Mouse (Mus musculus): ENCODE measurements around the gene Pcp4l1.
A peak's percentile ranks its signal among the peaks of the same experiment; 100 is the strongest.
"Not testable (repeated sequence)": the region's sequence is repeated elsewhere in the genome, so short reads cannot be mapped to it uniquely, and the experiment has no call there.

Pcp4l1 gene

GRCm38 (mm10) chr1:171195887-171196397 is at the start of gene Pcp4l1:
Gene Pcp4l1 (minus strand): TSS chr1:171196268.
- Histone ChIP-seq H3K9me3 (ENCODE audit: low read length) (no peaks in the 10 kb centered on the region), H3K27me3 (ENCODE audit: insufficient read depth, low read length) (peaks cover 58% of the 10 kb centered on the region), H3K4me1 (replicated peaks; ENCODE audit: low read depth, low read length) (peaks cover 14% of the 10 kb centered on the region), H3K4me3 (replicated peaks; ENCODE audit: low read length) (peak within 1 kb of the TSS; percentile 87), H3K36me3 (ENCODE audit: insufficient read depth, low read length) (no peaks in the 10 kb centered on the region)
- no peak for TF ChIP-seq POU5F1 (IDR thresholded peaks at IDR 0.05; ENCODE audit: borderline replicate concordance, low read length)
- no peak for TF ChIP-seq CTCF (conservative IDR thresholded peaks at IDR 0.05; ENCODE audit: low read length)
- TF ChIP-seq NANOG (IDR thresholded peaks at IDR 0.05; ENCODE audit: borderline replicate concordance, low read length) = no peak

GRCm38 (mm10) chr1:171245353-171245752 is 49.3 kb upstream of the Pcp4l1 start:
- Histone ChIP-seq H3K4me1 (replicated peaks; ENCODE audit: low read depth, low read length) (peaks cover 74% of the 10 kb centered on the region), H3K9me3 (ENCODE audit: low read length) (no peaks in the 10 kb centered on the region), H3K36me3 (ENCODE audit: insufficient read depth, low read length) (peaks cover 45% of the 10 kb centered on the region), H3K4me3 (replicated peaks; ENCODE audit: low read length) (no peak overlapping the region; the same call in 1 of the 2 replicates), H3K27me3 (ENCODE audit: insufficient read depth, low read length) (peaks cover 2% of the 10 kb centered on the region; the same call in 1 of the 2 replicates)
- no peak for TF ChIP-seq POU5F1 (IDR thresholded peaks at IDR 0.05; ENCODE audit: borderline replicate concordance, low read length)
- no peak for TF ChIP-seq NANOG (IDR thresholded peaks at IDR 0.05; ENCODE audit: borderline replicate concordance, low read length)
- TF ChIP-seq CTCF (conservative IDR thresholded peaks at IDR 0.05; ENCODE audit: low read length) = no peak

- not testable (repeated sequence) for H3K9me3 ChIP-seq (ENCODE audit: low read length); H3K27me3 ChIP-seq (ENCODE audit: insufficient read depth, low read length); H3K4me3 ChIP-seq (replicated peaks; ENCODE audit: low read length)
- H3K4me1 ChIP-seq (replicated peaks; ENCODE audit: low read depth, low read length) = peaks cover 64% of the 10 kb centered on the region
- H3K36me3 ChIP-seq (ENCODE audit: insufficient read depth, low read length) = peaks cover 76% of the 10 kb centered on the region
Observed at GRCm38 (mm10) chr1:171241952-171242351, 45.9 kb upstream of the Pcp4l1 start.

GRCm38 (mm10) chr1:171240911-171241310 is 44.8 kb upstream of the Pcp4l1 start:
- Histone ChIP-seq H3K4me3 (replicated peaks; ENCODE audit: low read length) (no peak overlapping the region), H3K27me3 (ENCODE audit: insufficient read depth, low read length) (no peaks in the 10 kb centered on the region), H3K36me3 (ENCODE audit: insufficient read depth, low read length) (peaks cover 85% of the 10 kb centered on the region), H3K9me3 (ENCODE audit: low read length) (no peaks in the 10 kb centered on the region), H3K4me1 (replicated peaks; ENCODE audit: low read depth, low read length) (peaks cover 64% of the 10 kb centered on the region)
- TF ChIP-seq POU5F1 (IDR thresholded peaks at IDR 0.05; ENCODE audit: borderline replicate concordance, low read length) = no peak
- no peak for TF ChIP-seq CTCF (conservative IDR thresholded peaks at IDR 0.05; ENCODE audit: low read length)
- TF ChIP-seq NANOG (IDR thresholded peaks at IDR 0.05; ENCODE audit: borderline replicate concordance, low read length) = no peak

- no peaks in the 10 kb centered on the region for H3K27me3 ChIP-seq (ENCODE audit: insufficient read depth, low read length)
- H3K4me1 ChIP-seq (replicated peaks; ENCODE audit: low read depth, low read length) = peaks cover 57% of the 10 kb centered on the region
- no peak overlapping the region for H3K4me3 ChIP-seq (replicated peaks; ENCODE audit: low read length)
- H3K9me3 ChIP-seq (ENCODE audit: low read length) = no peaks in the 10 kb centered on the region
- TF ChIP-seq POU5F1 (IDR thresholded peaks at IDR 0.05; ENCODE audit: borderline replicate concordance, low read length) (no peak), CTCF (conservative IDR thresholded peaks at IDR 0.05; ENCODE audit: low read length) (no peak), NANOG (IDR thresholded peaks at IDR 0.05; ENCODE audit: borderline replicate concordance, low read length) (no peak)
- peaks cover 88% of the 10 kb centered on the region for H3K36me3 ChIP-seq (ENCODE audit: insufficient read depth, low read length)
Observed at GRCm38 (mm10) chr1:171239992-171240744, 44.1 kb upstream of the Pcp4l1 start.

GRCm38 (mm10) chr1:171238463-171238862 is 42.4 kb upstream of the Pcp4l1 start:
- no peaks in the 10 kb centered on the region for H3K9me3 ChIP-seq (ENCODE audit: low read length)
- TF ChIP-seq CTCF (conservative IDR thresholded peaks at IDR 0.05; ENCODE audit: low read length) (peak; percentile 87), NANOG (IDR thresholded peaks at IDR 0.05; ENCODE audit: borderline replicate concordance, low read length) (no peak), POU5F1 (IDR thresholded peaks at IDR 0.05; ENCODE audit: borderline replicate concordance, low read length) (no peak)

GRCm38 (mm10) chr1:171237438-171237837 is 41.4 kb upstream of the Pcp4l1 start:
- no peak overlapping the region for H3K4me3 ChIP-seq (replicated peaks; ENCODE audit: low read length)
- H3K27me3 ChIP-seq (ENCODE audit: insufficient read depth, low read length) = no peaks in the 10 kb centered on the region
- TF ChIP-seq NANOG (IDR thresholded peaks at IDR 0.05; ENCODE audit: borderline replicate concordance, low read length) (no peak), POU5F1 (IDR thresholded peaks at IDR 0.05; ENCODE audit: borderline replicate concordance, low read length) (no peak), CTCF (conservative IDR thresholded peaks at IDR 0.05; ENCODE audit: low read length) (no peak)
- no peaks in the 10 kb centered on the region for H3K9me3 ChIP-seq (ENCODE audit: low read length)
- peaks cover 77% of the 10 kb centered on the region for H3K36me3 ChIP-seq (ENCODE audit: insufficient read depth, low read length)
- H3K4me1 ChIP-seq (replicated peaks; ENCODE audit: low read depth, low read length) = peaks cover 63% of the 10 kb centered on the region

More at GRCm38 (mm10) chr1:171238463-171238862, 42.4 kb upstream of the Pcp4l1 start:
- peak overlapping the region; percentile 37; the same call in 1 of the 2 replicates for H3K4me3 ChIP-seq (replicated peaks; ENCODE audit: low read length)
- no peaks in the 10 kb centered on the region for H3K27me3 ChIP-seq (ENCODE audit: insufficient read depth, low read length)
- peaks cover 67% of the 10 kb centered on the region for H3K4me1 ChIP-seq (replicated peaks; ENCODE audit: low read depth, low read length)
- peaks cover 87% of the 10 kb centered on the region for H3K36me3 ChIP-seq (ENCODE audit: insufficient read depth, low read length)

GRCm38 (mm10) chr1:171235791-171236190 is 39.7 kb upstream of the Pcp4l1 start:
- Histone ChIP-seq H3K27me3 (ENCODE audit: insufficient read depth, low read length) (no peaks in the 10 kb centered on the region), H3K36me3 (ENCODE audit: insufficient read depth, low read length) (peaks cover 63% of the 10 kb centered on the region), H3K4me3 (replicated peaks; ENCODE audit: low read length) (no peak overlapping the region), H3K9me3 (ENCODE audit: low read length) (no peaks in the 10 kb centered on the region), H3K4me1 (replicated peaks; ENCODE audit: low read depth, low read length) (peaks cover 48% of the 10 kb centered on the region)
- no peak for TF ChIP-seq NANOG (IDR thresholded peaks at IDR 0.05; ENCODE audit: borderline replicate concordance, low read length)
- TF ChIP-seq CTCF (conservative IDR thresholded peaks at IDR 0.05; ENCODE audit: low read length) = no peak
- no peak for TF ChIP-seq POU5F1 (IDR thresholded peaks at IDR 0.05; ENCODE audit: borderline replicate concordance, low read length)
